Mouse (Mus musculus) layer of hippocampus, postnatal 14 days (tissue): ENCODE results near the gene Supt3. TPM values are rescaled to one million over a fixed set of nuclear protein-coding genes. Genes with fewer than 3 reads are reported as not detected.

Experiments
- DNase-seq, 2 experiments: peaks; one replicate each; pipeline ENCODE4 v3.0.0; 2021 to 2022; ENCODE audit warnings: low spot score in 2 of 2, mixed read lengths in 1 of 2
- long read RNA-seq, 2 experiments: library from polyadenylated mRNA; stranded (forward); transcript quantifications; one replicate each; pipeline ENCODE4 v2.0.0; 2021
- total RNA-seq, 2 experiments: library from RNA; stranded (reverse); gene quantifications; 2 replicates each; pipeline ENCODE4 v1.2.3; 2021

The Supt3 gene
- 10 to 100 TPM; 13.1 to 13.7 TPM for total RNA-seq
- long read RNA-seq, experiment 1, transcript Supt3-201 (12 exons, 1,508 nt), result major isoform, 6 of 8 reads
- long read RNA-seq, experiment 1, partial matches to known transcripts, result 0 of 8 reads
- long read RNA-seq, experiment 1, other reads (novel, unspliced or antisense), result 1 of 8 reads
- long read RNA-seq, experiment 2, transcript Supt3-201 (12 exons, 1,508 nt), result major isoform, 6 of 9 reads
- long read RNA-seq, experiment 2, partial matches to known transcripts, result 0 of 9 reads
- long read RNA-seq, experiment 2, other reads (novel, unspliced or antisense), result 2 of 9 reads

- DNase-seq, result peak; percentile 94 to 97
Measured at GRCm38 (mm10) chr17:44776738-44777270, at the start of gene Supt3. Supt3 (plus strand) TSS chr17:44777152.

GRCm38 (mm10) chr17:44727675-44728074 lies 49.3 kb upstream of the Supt3 start:
- DNase-seq, result no peak

GRCm38 (mm10) chr17:44728464-44728863 lies 48.5 kb upstream of the Supt3 start:
- DNase-seq, result no peak

GRCm38 (mm10) chr17:44733544-44734310 lies 43.2 kb upstream of the Supt3 start:
- DNase-seq, result no peak

- DNase-seq, result peak in 1 of 2 experiments; percentile 31
Measured at GRCm38 (mm10) chr17:44734501-44735222, 42.3 kb upstream of the Supt3 start.

GRCm38 (mm10) chr17:44735223-44735990 lies 41.5 kb upstream of the Supt3 start:
- peak; percentile 7 to 19 for DNase-seq

GRCm38 (mm10) chr17:44735991-44736561 lies 40.9 kb upstream of the Supt3 start:
- peak; percentile 57 to 72 for DNase-seq

GRCm38 (mm10) chr17:44737275-44738120 lies 39.5 kb upstream of the Supt3 start:
- DNase-seq, result peak; percentile 8 to 10

GRCm38 (mm10) chr17:44738121-44738637 lies 38.8 kb upstream of the Supt3 start:
- peak; percentile 7 to 16 for DNase-seq

- DNase-seq, result no peak
Measured at GRCm38 (mm10) chr17:44742246-44742645, 34.7 kb upstream of the Supt3 start.

GRCm38 (mm10) chr17:44743780-44744179 lies 33.2 kb upstream of the Supt3 start:
- no peak for DNase-seq

- DNase-seq, result no peak
Measured at GRCm38 (mm10) chr17:44745378-44745777, 31.6 kb upstream of the Supt3 start.

- DNase-seq, result no peak
Measured at GRCm38 (mm10) chr17:44766318-44766717, 10.6 kb upstream of the Supt3 start.

- no peak for DNase-seq
Measured at GRCm38 (mm10) chr17:44766975-44767374, 10.0 kb upstream of the Supt3 start.

GRCm38 (mm10) chr17:44767375-44767774 lies 9.6 kb upstream of the Supt3 start:
- no peak for DNase-seq

GRCm38 (mm10) chr17:44768522-44768921 lies 8.4 kb upstream of the Supt3 start:
- no peak for DNase-seq

GRCm38 (mm10) chr17:44770871-44771270 lies 6.1 kb upstream of the Supt3 start:
- no peak for DNase-seq

- DNase-seq, result no peak
Measured at GRCm38 (mm10) chr17:44772576-44772975, 4.4 kb upstream of the Supt3 start.

GRCm38 (mm10) chr17:44777337-44777804 lies 419 bp downstream of the Supt3 start:
- DNase-seq, result peak; percentile 81
